Comparison of ENCODE assay signal across 13 mouse cellular contexts in genomic region chr10:117812501-117812900, GRCm38 (mm10).
"Had no signal": no experiment of that assay in that cellular context is flagged by ENCODE, and none has a peak within 500 bp of the region (broad histone marks: within the 10 kb centered on the region; RNA-seq: fewer than 3 reads in every experiment).

No protein-coding gene starts in this region.

- DNase-seq: lung, adult 18-20 months; lung, embryonic 14.5 days; lung, postnatal 10 days; lung, postnatal 4 days; midbrain, embryonic 14.5 days; retina, postnatal 1 day; right cerebral cortex, adult 18-20 months; right cerebral cortex, postnatal 25 days; right cerebral cortex, postnatal 4 days; spleen, adult 18-20 months; thymus, adult 18-20 months; thymus, postnatal 14 days; thymus, postnatal 36 days had no signal
